In genomic region chr13:20117691-20118090, GRCm38 (mm10) we compare ENCODE assay signal across 18 mouse cellular contexts. TPM values are rescaled to one million over a fixed set of nuclear protein-coding genes. Genes with fewer than 3 reads are reported as not detected.
A peak's percentile ranks its signal among the peaks of the same experiment; 100 is the strongest.
DNase-seq lines count a peak whose midpoint lies in the region; ATAC-seq lines count a peak whose summit lies in the region.
"Had no signal": no experiment of that assay in that cellular context is flagged by ENCODE, and none has a peak within 500 bp of the region (broad histone marks: within the 10 kb centered on the region; RNA-seq: fewer than 3 reads in every experiment).

No protein-coding gene starts in this region.

- H3K9me3 ChIP-seq in forebrain, embryonic 12.5 days: no peaks in the 10 kb centered on the region
- H3K9me3 ChIP-seq in forebrain, embryonic 10.5 days: no peaks in the 10 kb centered on the region
- no peaks in the 10 kb centered on the region for H3K9me3 ChIP-seq in forebrain, embryonic 13.5 days (replicated peaks)
- no peaks in the 10 kb centered on the region for H3K9me3 ChIP-seq in forebrain, embryonic 14.5 days (replicated peaks; ENCODE audit: control insufficient read depth, low read length)
- H3K9me3 ChIP-seq in forebrain, embryonic 16.5 days (ENCODE audit: control insufficient read depth, low read length): no peaks in the 10 kb centered on the region
- H3K9me3 ChIP-seq: embryonic facial prominence, embryonic 10.5 days; embryonic facial prominence, embryonic 12.5 days had no signal

- H3K4me2 ChIP-seq in forebrain, embryonic 12.5 days: no peak overlapping the region
- H3K4me2 ChIP-seq in forebrain, embryonic 13.5 days: no peak overlapping the region
- no peak overlapping the region for H3K4me2 ChIP-seq in forebrain, embryonic 14.5 days (ENCODE audit: low read length)
- no peak overlapping the region for H3K4me2 ChIP-seq in forebrain, embryonic 16.5 days (ENCODE audit: low read length)
- H3K4me2 ChIP-seq: embryonic facial prominence, embryonic 12.5 days had no signal

- no peak overlapping the region for H3K27ac ChIP-seq in forebrain, embryonic 12.5 days
- no peak overlapping the region for H3K27ac ChIP-seq in forebrain, embryonic 10.5 days
- no peak overlapping the region for H3K27ac ChIP-seq in forebrain, embryonic 13.5 days
- H3K27ac ChIP-seq in forebrain, embryonic 14.5 days (ENCODE audit: low read depth, low read length): no peak overlapping the region
- H3K27ac ChIP-seq in forebrain, embryonic 16.5 days (ENCODE audit: low read length): no peak overlapping the region
- H3K27ac ChIP-seq: embryonic facial prominence, embryonic 10.5 days; embryonic facial prominence, embryonic 12.5 days had no signal

- peaks cover 64% of the 10 kb centered on the region for H3K27me3 ChIP-seq in forebrain, embryonic 12.5 days
- H3K27me3 ChIP-seq in forebrain, embryonic 10.5 days (ENCODE audit: poor library complexity, severe bottlenecking): peaks cover 50% of the 10 kb centered on the region
- peaks cover 78% of the 10 kb centered on the region for H3K27me3 ChIP-seq in forebrain, embryonic 13.5 days
- H3K27me3 ChIP-seq in forebrain, embryonic 14.5 days (replicated peaks; ENCODE audit: control insufficient read depth, insufficient read depth, low read length): peaks cover 59% of the 10 kb centered on the region
- H3K27me3 ChIP-seq in forebrain, embryonic 16.5 days (replicated peaks; ENCODE audit: control insufficient read depth, insufficient read depth, low read length): peaks cover 52% of the 10 kb centered on the region
- H3K27me3 ChIP-seq: embryonic facial prominence, embryonic 12.5 days had no signal

- H3K9ac ChIP-seq in forebrain, embryonic 12.5 days: no peak overlapping the region
- no peak overlapping the region for H3K9ac ChIP-seq in forebrain, embryonic 13.5 days
- no peak overlapping the region for H3K9ac ChIP-seq in forebrain, embryonic 14.5 days (ENCODE audit: low read length)
- H3K9ac ChIP-seq in forebrain, embryonic 16.5 days (replicated peaks; ENCODE audit: low read depth, low read length): no peak overlapping the region
- H3K9ac ChIP-seq: embryonic facial prominence, embryonic 12.5 days had no signal

- H3K4me1 ChIP-seq in forebrain, embryonic 12.5 days: peaks cover 16% of the 10 kb centered on the region
- peaks cover 29% of the 10 kb centered on the region for H3K4me1 ChIP-seq in forebrain, embryonic 10.5 days
- peaks cover 24% of the 10 kb centered on the region for H3K4me1 ChIP-seq in forebrain, embryonic 13.5 days
- peaks cover 18% of the 10 kb centered on the region for H3K4me1 ChIP-seq in forebrain, embryonic 14.5 days (ENCODE audit: control insufficient read depth, insufficient read depth, low read length)
- peaks cover 7% of the 10 kb centered on the region for H3K4me1 ChIP-seq in forebrain, embryonic 16.5 days (replicated peaks; ENCODE audit: control insufficient read depth, insufficient read depth, low read length)

- no peak overlapping the region for H3K4me3 ChIP-seq in forebrain, embryonic 12.5 days (replicated peaks)
- no peak overlapping the region for H3K4me3 ChIP-seq in forebrain, embryonic 10.5 days
- H3K4me3 ChIP-seq in forebrain, embryonic 13.5 days: no peak overlapping the region
- no peak overlapping the region for H3K4me3 ChIP-seq in forebrain, embryonic 14.5 days (ENCODE audit: low read depth, low read length)
- no peak overlapping the region for H3K4me3 ChIP-seq in forebrain, embryonic 16.5 days (replicated peaks; ENCODE audit: low read length)
- H3K4me3 ChIP-seq: embryonic facial prominence, embryonic 10.5 days; embryonic facial prominence, embryonic 12.5 days had no signal

- ATAC-seq in forebrain, embryonic 12.5 days (ENCODE audit: low FRiP score): peak; percentile 37; the same call in 1 of the 2 replicates
- peak; percentile 48 for ATAC-seq in forebrain, embryonic 13.5 days
- ATAC-seq in forebrain, embryonic 14.5 days: peak; percentile 37
- peak; percentile 34 for ATAC-seq in forebrain, embryonic 16.5 days

- no peak for DNase-seq in forebrain, embryonic 10.5 days (ENCODE audit: extremely low spot score, low spot score)
- DNase-seq in forebrain, embryonic 14.5 days (ENCODE audit: low spot score): no peak
- no peak for DNase-seq in right cerebral cortex, adult 2 months (ENCODE audit: low spot score in 2 of 2)
- DNase-seq in urinary bladder, postnatal 36 days (ENCODE audit: low spot score in 2 of 2): no peak
- DNase-seq: adrenal gland, adult 8-10 months; adrenal gland, postnatal 14 days; adrenal gland, postnatal 36 days; cerebellum, adult 11-12 months; cerebellum, adult 2 months; cerebellum, adult 9-10 months; cerebellum, postnatal 10 days; cerebellum, postnatal 25 days had no signal

- no peaks in the 10 kb centered on the region for H3K36me3 ChIP-seq in forebrain, embryonic 12.5 days (replicated peaks)
- no peaks in the 10 kb centered on the region for H3K36me3 ChIP-seq in forebrain, embryonic 10.5 days (replicated peaks)
- no peaks in the 10 kb centered on the region for H3K36me3 ChIP-seq in forebrain, embryonic 13.5 days (ENCODE audit: poor library complexity, severe bottlenecking)
- no peaks in the 10 kb centered on the region for H3K36me3 ChIP-seq in forebrain, embryonic 14.5 days (ENCODE audit: control insufficient read depth, insufficient read depth, low read length)
- no peaks in the 10 kb centered on the region for H3K36me3 ChIP-seq in forebrain, embryonic 16.5 days (ENCODE audit: control insufficient read depth, insufficient read depth)
- H3K36me3 ChIP-seq: embryonic facial prominence, embryonic 10.5 days; embryonic facial prominence, embryonic 12.5 days had no signal

- 53% methylated on average over 1 of the region's 1 CpGs for WGBS in forebrain, embryonic 12.5 days
- 86% methylated on average over 1 of the region's 1 CpGs for WGBS in forebrain, embryonic 10.5 days
- 41% methylated on average over 1 of the region's 1 CpGs for WGBS in forebrain, embryonic 13.5 days
- 20% methylated on average over 1 of the region's 1 CpGs for WGBS in forebrain, embryonic 14.5 days
- WGBS in forebrain, embryonic 16.5 days: 26% methylated on average over 1 of the region's 1 CpGs

RNA-seq across cellular contexts. Expression of gene Elmo1, which starts 27.3 kb away (rescaled TPM):
- polyA plus RNA-seq in forebrain, embryonic 12.5 days (2016; fragmentation: Nextera tagmentation; extraction: Ambion mirVana): 17.8 and 22.8 TPM in 2 replicates
- 8.9 and 9.4 TPM in 2 replicates for polyA plus RNA-seq in forebrain, embryonic 10.5 days (2016; fragmentation: Nextera tagmentation; extraction: Ambion mirVana)
- 24.0 and 24.3 TPM in 2 replicates for polyA plus RNA-seq in forebrain, embryonic 13.5 days (2015; fragmentation: Nextera tagmentation; extraction: Ambion mirVana)
- 22.6 and 27.8 TPM in 2 replicates for polyA plus RNA-seq in forebrain, embryonic 14.5 days (2014; fragmentation: Nextera tagmentation; extraction: Ambion mirVana)
- 37.6 and 42.4 TPM in 2 replicates for polyA plus RNA-seq in forebrain, embryonic 16.5 days (2015; fragmentation: Nextera tagmentation; extraction: Ambion mirVana)
- polyA plus RNA-seq: C2C12 had no signal
